Mouse (Mus musculus) B cell, adult (primary cell): ENCODE results near the gene Ovol1. TPM values are rescaled to one million over a fixed set of nuclear protein-coding genes. Genes with fewer than 3 reads are reported as not detected.

ENCODE experiments used
- total RNA-seq: library from RNA; stranded (reverse); gene quantifications from 4 replicates; pipeline ENCODE4 v1.2.4, GENCODE M21; 2023; ENCODE audit not compliant: inconsistent age

The Ovol1 gene
- 0.27 TPM in 1 of 4 replicates, not detected in the others for total RNA-seq

DNA sequence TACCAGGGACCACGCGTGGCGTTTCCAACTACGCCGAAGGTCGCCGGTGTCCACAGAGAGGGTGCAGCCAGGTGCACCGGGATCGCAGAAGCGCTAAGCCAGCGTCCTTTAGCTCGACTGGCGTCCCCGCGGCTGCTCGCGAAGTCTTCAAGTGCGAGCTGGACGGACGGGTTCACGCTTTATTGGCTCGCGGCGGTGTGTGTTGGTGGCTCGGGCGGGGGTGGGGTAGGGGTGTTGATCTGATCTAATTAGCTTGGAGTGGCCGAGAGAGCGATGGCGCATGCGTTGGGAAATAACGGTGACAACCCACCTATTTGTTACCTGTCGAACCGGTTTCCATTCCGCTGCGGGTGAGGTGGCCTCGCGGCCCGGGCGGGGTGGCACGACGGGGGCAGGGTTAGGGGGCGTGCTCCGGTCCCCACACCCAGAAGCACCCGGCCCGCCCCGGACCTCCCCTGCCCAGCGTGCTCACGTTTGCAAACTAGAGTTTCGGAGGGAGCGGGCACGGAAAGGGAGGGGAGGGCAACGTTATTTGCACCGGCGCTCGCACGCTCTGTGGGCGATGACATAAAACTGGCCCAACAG lies at the start of gene Ovol1:
Gene Ovol1, minus strand, starts transcription at position 190 of the 585 bp plus-strand sequence.

GRCm38 (mm10) chr19:5609547-5610404 lies 49.3 kb upstream of the Ovol1 start, which contains the start of gene Kat5:
Gene Kat5 (minus strand): TSS chr19:5610237.

GRCm38 (mm10) chr19:5601752-5602541 lies 41.5 kb upstream of the Ovol1 start, which contains the start of gene Rnaseh2c:
Gene Rnaseh2c (plus strand): TSS chr19:5601873.

DNA sequence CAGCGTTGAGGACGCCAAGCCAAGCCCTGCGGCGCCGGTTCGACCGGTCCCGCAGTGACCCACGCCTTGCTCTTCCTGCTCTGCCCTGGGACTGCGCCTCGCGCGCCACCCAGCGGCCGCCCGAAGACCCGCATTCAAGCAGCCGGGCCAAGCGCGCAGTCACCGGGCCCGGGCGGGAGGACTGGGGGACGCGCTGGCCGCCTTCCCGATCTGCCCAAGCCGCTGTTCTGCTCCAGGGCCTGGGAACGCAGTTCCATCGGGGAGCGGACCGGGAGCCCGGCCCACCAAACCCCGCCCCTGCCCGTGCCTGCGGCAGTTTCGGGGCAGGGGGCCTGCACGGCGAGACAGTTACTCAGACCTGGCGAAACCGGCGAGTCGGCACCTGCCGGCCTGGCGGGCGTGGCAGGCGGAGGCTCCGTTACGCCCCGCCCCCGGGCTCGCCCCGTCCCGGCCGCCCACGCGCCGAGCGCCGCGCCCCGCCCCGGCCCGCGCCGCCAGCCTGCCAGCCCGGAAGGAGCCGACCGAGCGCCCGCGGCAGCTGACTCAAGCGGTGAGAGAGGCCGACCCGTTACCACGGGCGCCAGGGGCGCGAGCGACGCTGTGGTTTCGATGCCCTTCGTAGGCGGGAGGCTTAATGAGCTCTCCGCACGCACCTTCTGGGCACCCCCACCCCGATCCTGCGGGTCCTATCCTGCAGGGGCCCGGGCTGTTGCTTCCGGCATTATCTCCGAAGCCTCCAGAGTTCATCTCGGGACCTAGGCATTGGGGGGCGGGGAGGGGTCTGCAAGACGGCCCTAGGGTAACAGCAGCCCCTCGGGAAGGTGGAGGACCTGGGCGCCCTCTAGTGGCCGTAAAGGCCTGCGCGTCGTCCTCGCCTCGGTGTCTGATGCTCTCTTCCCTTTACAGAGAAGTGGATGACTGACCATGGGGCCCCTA lies 7.4 kb upstream of the Ovol1 start, which contains the start of gene Ap5b1:
Gene Ap5b1, plus strand, starts transcription at position 492 of the 936 bp plus-strand sequence.

GRCm38 (mm10) chr19:5510031-5511026 lies 50.1 kb downstream of the Ovol1 start, which contains the start of gene Snx32:
Gene Snx32 (minus strand): TSS chr19:5510538.

DNA sequence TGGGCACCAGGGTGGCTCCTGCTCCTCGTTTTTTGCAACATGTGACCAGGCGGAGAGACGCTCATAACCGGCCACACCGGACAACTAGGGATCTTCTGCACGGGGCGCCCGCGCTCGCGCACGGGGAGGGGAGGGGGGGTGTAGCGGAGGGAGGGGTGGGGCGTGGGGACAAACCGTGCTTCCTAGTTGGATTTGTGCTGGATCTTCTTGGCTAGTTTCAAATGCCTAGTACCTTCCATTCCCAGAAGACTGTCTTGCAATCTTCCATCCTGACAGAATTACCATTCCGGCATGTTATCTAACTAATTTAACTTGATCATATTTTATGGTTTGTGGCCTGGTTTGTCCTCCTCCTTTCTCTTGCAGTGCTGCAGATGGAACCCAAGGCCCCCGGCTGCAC lies 56.8 kb downstream of the Ovol1 start, which contains the start of gene 1700020D05Rik:
Gene 1700020D05Rik, minus strand, starts transcription at position 101 of the 400 bp plus-strand sequence.

Other genes with a start within 250 kb of the Ovol1 start
- gene Catsper1, start 224.9 kb downstream of the Ovol1 start, total RNA-seq, result not detected in 4 replicates
- 0.58 to 1.0 TPM in 2 of 4 replicates, not detected in the others for gene Cst6, start 211.1 kb downstream of the Ovol1 start, total RNA-seq
- gene Eif1ad, start 193.9 kb downstream of the Ovol1 start, total RNA-seq, result 34.1 to 40.3 TPM (median 37.2 TPM) in 4 replicates
- gene Banf1, start 193.5 kb downstream of the Ovol1 start, total RNA-seq, result 90.5 to 106 TPM (median 95.8 TPM) in 4 replicates
- gene Sart1, start 171.9 kb downstream of the Ovol1 start, total RNA-seq, result 176 to 199 TPM (median 188 TPM) in 4 replicates
- gene Tsga10ip, start 158.1 kb downstream of the Ovol1 start, total RNA-seq, result not detected in 4 replicates
- 168 to 181 TPM (median 171 TPM) in 4 replicates for gene Drap1, start 135.7 kb downstream of the Ovol1 start, total RNA-seq
- gene AI837181, start 135.5 kb downstream of the Ovol1 start, total RNA-seq, result 56.0 to 61.6 TPM (median 59.0 TPM) in 4 replicates
- gene Fosl1, start 113.1 kb downstream of the Ovol1 start, total RNA-seq, result 0.55 to 3.8 TPM (median 0.75 TPM) in 4 replicates
- gene Ccdc85b, start 102.8 kb downstream of the Ovol1 start, total RNA-seq, result 2.8 to 3.3 TPM (median 3.0 TPM) in 4 replicates
- gene Fibp, start 100.0 kb downstream of the Ovol1 start, total RNA-seq, result 107 to 110 TPM (median 109 TPM) in 4 replicates
- gene Ctsw, start 92.1 kb downstream of the Ovol1 start, total RNA-seq, result 0.90 to 2.0 TPM (median 1.3 TPM) in 4 replicates
- 1.8 TPM in 1 of 4 replicates, not detected in the others for gene Efemp2, start 86.7 kb downstream of the Ovol1 start, total RNA-seq
- 40.8 to 48.0 TPM (median 43.1 TPM) in 4 replicates for gene Mus81, start 72.2 kb downstream of the Ovol1 start, total RNA-seq
- 1,329 to 1,431 TPM (median 1,341 TPM) in 4 replicates for gene Cfl1, start 70.2 kb downstream of the Ovol1 start, total RNA-seq
- gene 1700020D05Rik, start 56.9 kb downstream of the Ovol1 start, total RNA-seq, result 0.93 to 2.6 TPM (median 2.2 TPM) in 4 replicates
- 7.9 to 10.5 TPM (median 9.1 TPM) in 4 replicates for gene Snx32, start 50.1 kb downstream of the Ovol1 start, total RNA-seq
- 13.8 to 21.1 TPM (median 19.0 TPM) in 4 replicates for gene Ap5b1, start 7.4 kb upstream of the Ovol1 start, total RNA-seq
- 88.3 to 130 TPM (median 99.7 TPM) in 4 replicates for gene Rnaseh2c, start 41.2 kb upstream of the Ovol1 start, total RNA-seq
- gene Kat5, start 49.6 kb upstream of the Ovol1 start, total RNA-seq, result 104 to 120 TPM (median 115 TPM) in 4 replicates
- 140 to 150 TPM (median 143 TPM) in 4 replicates for gene Rela, start 76.8 kb upstream of the Ovol1 start, total RNA-seq
- gene Sipa1, start 103.1 kb upstream of the Ovol1 start, total RNA-seq, result 618 to 650 TPM (median 632 TPM) in 4 replicates
- 52.6 to 59.1 TPM (median 55.7 TPM) in 4 replicates for gene Map3k11, start 128.1 kb upstream of the Ovol1 start, total RNA-seq
- gene Pcnx3, start 128.3 kb upstream of the Ovol1 start, total RNA-seq, result 187 to 202 TPM (median 194 TPM) in 4 replicates
- gene Kcnk7, start 143.7 kb upstream of the Ovol1 start, total RNA-seq, result not detected in 4 replicates
- gene Ehbp1l1, start 165.7 kb upstream of the Ovol1 start, total RNA-seq, result 49.9 to 52.9 TPM (median 51.1 TPM) in 4 replicates
- gene Fam89b, start 169.0 kb upstream of the Ovol1 start, total RNA-seq, result 19.9 to 23.5 TPM (median 21.9 TPM) in 4 replicates
- gene Ltbp3, start 180.3 kb upstream of the Ovol1 start, total RNA-seq, result 0.24 to 0.45 TPM in 2 of 4 replicates, not detected in the others
- gene Scyl1, start 210.8 kb upstream of the Ovol1 start, total RNA-seq, result 74.4 to 97.3 TPM (median 80.0 TPM) in 4 replicates